Mouse (Mus musculus) cerebellum, postnatal 4 days (tissue): ENCODE results near the gene Spata16.
A peak's percentile ranks its signal among the peaks of the same experiment; 100 is the strongest.
"Not testable (repeated sequence)": the region's sequence is repeated elsewhere in the genome, so short reads cannot be mapped to it uniquely, and the experiment has no call there.

Experiments
- DNase-seq, 2 experiments: peaks; one replicate each; pipeline ENCODE4 v3.0.0; 2022; ENCODE audit warnings: low spot score in 2 of 2, mixed read lengths in 1 of 2

The Spata16 gene

GRCm38 (mm10) chr3:26637402-26637801 lies at the start of gene Spata16:
Gene Spata16, plus strand, starts transcription at chr3:26637620.
- no peak for DNase-seq

GRCm38 (mm10) chr3:26604861-26605260 lies 32.6 kb upstream of the Spata16 start:
- no peak for DNase-seq

GRCm38 (mm10) chr3:26608531-26608930 lies 28.9 kb upstream of the Spata16 start:
- no peak for DNase-seq

- DNase-seq, result no peak
Observed at GRCm38 (mm10) chr3:26639214-26639613, 1.8 kb downstream of the Spata16 start.

- DNase-seq, result no peak
Observed at GRCm38 (mm10) chr3:26639851-26640250, 2.4 kb downstream of the Spata16 start.

- no peak for DNase-seq
Observed at GRCm38 (mm10) chr3:26640321-26641075, 3.1 kb downstream of the Spata16 start.

GRCm38 (mm10) chr3:26641351-26642249 lies 4.2 kb downstream of the Spata16 start:
- peak in 1 of 2 experiments; percentile 67 for DNase-seq

GRCm38 (mm10) chr3:26644136-26644535 lies 6.7 kb downstream of the Spata16 start:
- DNase-seq, result no peak

GRCm38 (mm10) chr3:26646834-26647233 lies 9.4 kb downstream of the Spata16 start:
- no peak for DNase-seq

GRCm38 (mm10) chr3:26685832-26686231 lies 48.4 kb downstream of the Spata16 start:
- DNase-seq, result no peak

GRCm38 (mm10) chr3:26709492-26709891 lies 72.1 kb downstream of the Spata16 start:
- DNase-seq, result not testable (repeated sequence)

GRCm38 (mm10) chr3:26727526-26727925 lies 90.1 kb downstream of the Spata16 start:
- DNase-seq, result no peak

GRCm38 (mm10) chr3:26750492-26750891 lies 113.1 kb downstream of the Spata16 start:
- no peak for DNase-seq

GRCm38 (mm10) chr3:26752441-26752840 lies 115.0 kb downstream of the Spata16 start:
- DNase-seq, result no peak

- DNase-seq, result no peak
Observed at GRCm38 (mm10) chr3:26793334-26794101, 156.1 kb downstream of the Spata16 start.

GRCm38 (mm10) chr3:26795851-26796538 lies 158.6 kb downstream of the Spata16 start:
- no peak for DNase-seq

- no peak for DNase-seq
Observed at GRCm38 (mm10) chr3:26796954-26797353, 159.5 kb downstream of the Spata16 start.

- DNase-seq, result no peak
Observed at GRCm38 (mm10) chr3:26814307-26814706, 176.9 kb downstream of the Spata16 start.

GRCm38 (mm10) chr3:26815764-26816163 lies 178.3 kb downstream of the Spata16 start:
- no peak for DNase-seq

GRCm38 (mm10) chr3:26819398-26819797 lies 182.0 kb downstream of the Spata16 start:
- DNase-seq, result no peak
